Mouse (Mus musculus): ENCODE measurements at regions not wholly inside any gene's neighbourhood (a gene's known extent, or its start where the extent isn't known, plus 50 kb on each side); places are given as distances from the start of the nearest gene placed in this dataset.

DNA sequence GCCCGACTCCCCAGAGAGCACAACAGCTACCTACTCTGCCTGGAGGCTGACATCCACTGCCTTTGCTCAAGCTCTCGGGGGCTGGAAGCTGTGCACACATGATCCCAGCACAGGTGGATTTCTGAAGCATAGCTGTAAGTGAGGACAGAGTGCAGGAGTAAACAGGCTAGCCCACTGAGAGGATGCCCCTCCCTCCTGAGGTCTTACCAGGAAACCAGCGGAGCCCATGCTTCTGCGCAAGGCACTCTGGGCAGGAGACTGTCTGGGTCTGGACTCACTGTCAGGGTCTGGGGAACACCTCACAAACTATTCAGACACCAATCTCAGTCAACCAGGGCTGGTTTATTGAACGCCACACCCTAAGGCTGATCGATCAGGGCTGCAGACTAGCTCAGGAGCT lies 197.2 kb upstream of the Eef2kmt start:
- no peak overlapping the region for H3K4me2 ChIP-seq (ENCODE audit: low read length)
- H3K9me3 ChIP-seq (ENCODE audit: control insufficient read depth, low read length): no peaks in the 10 kb centered on the region
- H3K36me3 ChIP-seq (ENCODE audit: control insufficient read depth, insufficient read depth, low read length): no peaks in the 10 kb centered on the region
- no peak overlapping the region for H3K27ac ChIP-seq (replicated peaks; ENCODE audit: low read depth, low read length)
- no peak overlapping the region for H3K4me3 ChIP-seq (replicated peaks; ENCODE audit: low read depth, low read length)
- no peak overlapping the region for H3K9ac ChIP-seq (replicated peaks; ENCODE audit: low read length)
- no peak for DNase-seq
- 68% methylated on average over 6 of the region's 6 CpGs for WGBS
- no peaks in the 10 kb centered on the region for H3K27me3 ChIP-seq (ENCODE audit: control insufficient read depth, insufficient read depth, low read length)
- ATAC-seq (ENCODE audit: low FRiP score, low TSS enrichment): no peak
- H3K4me1 ChIP-seq (ENCODE audit: control insufficient read depth, insufficient read depth, low read length): peaks cover 16% of the 10 kb centered on the region

DNA sequence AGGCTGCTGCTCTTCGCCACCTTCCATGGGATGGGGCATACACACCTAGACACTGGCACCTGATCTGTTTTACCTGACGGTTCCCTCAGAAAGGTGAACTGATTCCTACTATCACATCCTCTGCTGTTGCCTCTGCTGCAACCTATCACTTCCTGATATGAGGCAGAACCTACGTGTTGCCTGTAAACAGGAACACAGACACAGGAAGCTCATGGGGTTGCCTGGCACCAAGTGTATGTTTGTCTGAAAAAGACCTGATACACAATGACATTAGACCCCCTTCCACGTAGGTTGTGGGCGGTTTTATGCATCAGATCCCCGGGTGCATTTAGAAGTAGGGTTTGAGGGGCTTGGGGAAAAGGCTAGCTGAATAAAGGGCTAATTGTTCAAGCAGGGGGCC lies 190.0 kb upstream of the Eef2kmt start:
- DNase-seq: no peak
- H3K4me1 ChIP-seq (ENCODE audit: control insufficient read depth, insufficient read depth, low read length): no peaks in the 10 kb centered on the region
- ATAC-seq (ENCODE audit: low FRiP score, low TSS enrichment): no peak
- H3K4me3 ChIP-seq (replicated peaks; ENCODE audit: low read depth, low read length): no peak overlapping the region
- H3K27ac ChIP-seq (replicated peaks; ENCODE audit: low read depth, low read length): no peak overlapping the region
- no peak overlapping the region for H3K9ac ChIP-seq (replicated peaks; ENCODE audit: low read length)
- H3K27me3 ChIP-seq (ENCODE audit: control insufficient read depth, insufficient read depth, low read length): no peaks in the 10 kb centered on the region
- H3K9me3 ChIP-seq (ENCODE audit: control insufficient read depth, low read length): no peaks in the 10 kb centered on the region
- no peaks in the 10 kb centered on the region for H3K36me3 ChIP-seq (ENCODE audit: control insufficient read depth, insufficient read depth, low read length)
- no peak overlapping the region for H3K4me2 ChIP-seq (ENCODE audit: low read length)
- 72% methylated on average over 6 of the region's 6 CpGs for WGBS

DNA sequence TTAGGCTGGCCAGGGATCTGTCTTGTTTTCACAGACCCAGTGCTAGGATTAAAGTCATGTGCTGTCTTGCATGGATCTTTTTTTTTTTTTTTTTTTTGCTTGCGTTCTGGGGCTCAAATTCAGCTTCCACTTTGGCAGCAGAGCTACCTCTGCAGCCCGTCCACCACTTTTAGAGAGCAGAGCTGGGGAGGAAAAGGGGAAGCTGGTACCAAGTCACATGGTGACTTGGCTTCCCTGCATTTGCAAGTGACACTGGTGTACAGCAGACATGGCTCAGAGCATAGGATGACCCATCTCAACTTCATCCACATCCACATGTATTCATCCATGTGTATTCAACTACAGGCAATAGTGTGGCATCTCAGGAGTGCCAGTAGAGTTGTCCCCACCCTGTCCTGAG lies 189.0 kb upstream of the Eef2kmt start:
- H3K9me3 ChIP-seq (ENCODE audit: control insufficient read depth, low read length): no peaks in the 10 kb centered on the region
- no peaks in the 10 kb centered on the region for H3K4me1 ChIP-seq (ENCODE audit: control insufficient read depth, insufficient read depth, low read length)
- 60% methylated on average over 2 of the region's 2 CpGs for WGBS
- no peaks in the 10 kb centered on the region for H3K27me3 ChIP-seq (ENCODE audit: control insufficient read depth, insufficient read depth, low read length)
- H3K4me3 ChIP-seq (replicated peaks; ENCODE audit: low read depth, low read length): no peak overlapping the region
- no peak overlapping the region for H3K9ac ChIP-seq (replicated peaks; ENCODE audit: low read length)
- no peak overlapping the region for H3K4me2 ChIP-seq (ENCODE audit: low read length)
- no peak for ATAC-seq (ENCODE audit: low FRiP score, low TSS enrichment)
- no peak for DNase-seq
- H3K27ac ChIP-seq (replicated peaks; ENCODE audit: low read depth, low read length): no peak overlapping the region
- no peaks in the 10 kb centered on the region for H3K36me3 ChIP-seq (ENCODE audit: control insufficient read depth, insufficient read depth, low read length)

DNA sequence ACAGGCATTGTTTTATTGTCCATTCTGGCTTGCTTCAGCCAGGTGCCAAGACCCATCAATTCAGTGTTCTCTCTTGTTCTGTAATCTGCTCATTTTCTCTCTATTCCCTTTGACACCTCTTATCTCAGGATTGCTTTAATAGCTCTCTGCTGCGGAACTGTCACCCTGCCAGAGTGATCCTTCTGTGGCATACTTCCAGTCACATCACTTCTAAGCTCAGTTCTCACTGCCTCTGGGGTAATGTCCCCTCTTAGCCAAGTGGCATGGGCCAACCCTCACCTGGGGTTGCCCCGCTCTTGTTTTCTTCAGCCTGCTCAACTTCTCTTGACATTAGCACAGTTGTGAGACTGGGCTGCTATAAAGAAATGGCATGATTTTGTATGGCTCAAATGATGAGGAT lies 183.9 kb upstream of the Eef2kmt start:
- Histone ChIP-seq H3K9me3 (ENCODE audit: control insufficient read depth, low read length) (no peaks in the 10 kb centered on the region), H3K4me2 (ENCODE audit: low read length) (no peak overlapping the region), H3K27ac (replicated peaks; ENCODE audit: low read depth, low read length) (no peak overlapping the region), H3K27me3 (ENCODE audit: control insufficient read depth, insufficient read depth, low read length) (no peaks in the 10 kb centered on the region), H3K4me1 (ENCODE audit: control insufficient read depth, insufficient read depth, low read length) (no peaks in the 10 kb centered on the region), H3K9ac (replicated peaks; ENCODE audit: low read length) (no peak overlapping the region), H3K36me3 (ENCODE audit: control insufficient read depth, insufficient read depth, low read length) (no peaks in the 10 kb centered on the region), H3K4me3 (replicated peaks; ENCODE audit: low read depth, low read length) (no peak overlapping the region)
- 81% methylated on average over 2 of the region's 2 CpGs for WGBS
- DNase-seq (no peak), ATAC-seq (ENCODE audit: low FRiP score, low TSS enrichment) (no peak)

DNA sequence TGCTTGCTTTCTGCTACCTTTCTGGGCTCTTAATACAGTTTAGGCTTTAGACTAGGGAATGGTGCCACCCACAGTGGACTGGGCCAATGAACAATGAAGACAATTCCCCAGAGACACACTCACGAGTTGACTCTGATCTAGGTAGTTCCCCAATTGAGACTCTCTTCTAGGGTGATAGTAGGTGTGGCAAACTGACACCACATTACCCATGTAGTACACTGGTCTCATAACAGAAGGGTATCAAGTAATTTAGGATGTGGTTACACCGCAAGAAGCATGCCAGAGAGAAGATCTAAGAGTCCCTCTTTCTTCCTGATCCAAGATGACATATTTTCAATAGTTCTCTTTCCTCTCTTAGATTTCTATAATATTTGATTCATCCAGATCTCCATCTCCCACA lies 182.6 kb upstream of the Eef2kmt start:
- Histone ChIP-seq H3K27me3 (ENCODE audit: control insufficient read depth, insufficient read depth, low read length) (no peaks in the 10 kb centered on the region), H3K4me1 (ENCODE audit: control insufficient read depth, insufficient read depth, low read length) (no peaks in the 10 kb centered on the region), H3K36me3 (ENCODE audit: control insufficient read depth, insufficient read depth, low read length) (no peaks in the 10 kb centered on the region), H3K9ac (replicated peaks; ENCODE audit: low read length) (no peak overlapping the region), H3K4me2 (ENCODE audit: low read length) (no peak overlapping the region), H3K27ac (replicated peaks; ENCODE audit: low read depth, low read length) (no peak overlapping the region), H3K4me3 (replicated peaks; ENCODE audit: low read depth, low read length) (no peak overlapping the region), H3K9me3 (ENCODE audit: control insufficient read depth, low read length) (no peaks in the 10 kb centered on the region)
- ATAC-seq (ENCODE audit: low FRiP score, low TSS enrichment) (no peak), DNase-seq (no peak)
- WGBS: 87% methylated on average over 2 of the region's 2 CpGs

DNA sequence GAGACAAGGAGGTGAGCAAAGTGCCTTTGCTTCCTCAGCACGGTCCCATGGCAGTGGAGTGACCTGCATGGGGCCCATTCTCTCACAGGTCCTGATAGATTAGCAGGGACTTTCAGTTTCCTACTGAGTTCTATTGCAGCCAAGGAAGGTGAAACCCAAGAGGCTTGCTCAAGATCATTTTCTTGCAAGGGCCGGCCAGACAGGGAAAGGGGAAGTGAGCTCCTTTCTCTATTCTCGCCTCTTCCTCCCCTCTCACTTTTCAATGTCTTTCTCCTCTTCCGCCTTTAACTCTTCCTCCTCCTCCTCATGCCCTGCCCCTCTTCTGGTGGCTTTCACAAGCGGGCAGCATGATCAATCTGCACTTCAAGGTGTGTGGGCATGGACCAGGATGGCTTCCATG lies 175.9 kb upstream of the Eef2kmt start:
- no peak overlapping the region for H3K27ac ChIP-seq (replicated peaks; ENCODE audit: low read depth, low read length)
- WGBS: 89% methylated on average over 5 of the region's 5 CpGs
- H3K27me3 ChIP-seq (ENCODE audit: control insufficient read depth, insufficient read depth, low read length): no peaks in the 10 kb centered on the region

DNA sequence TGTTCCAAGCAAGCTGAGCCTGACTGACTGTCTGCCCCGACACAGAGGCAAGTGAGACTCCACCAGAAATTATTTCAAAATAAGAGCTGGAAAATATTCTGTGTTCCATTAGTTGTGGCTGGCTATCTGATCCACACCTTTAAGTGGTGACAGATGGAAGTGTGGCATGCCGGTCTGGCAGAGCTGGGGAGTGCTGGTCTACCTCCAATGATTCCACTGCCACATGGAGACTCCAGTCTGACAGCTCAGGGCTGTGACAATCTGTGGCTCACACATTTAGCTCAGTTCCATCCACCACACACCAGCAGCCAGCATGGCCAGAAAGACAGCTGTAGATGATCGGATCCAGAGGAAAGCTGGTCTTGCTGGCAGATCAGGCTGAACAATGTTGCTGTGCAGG lies 175.3 kb upstream of the Eef2kmt start:
- H3K9ac ChIP-seq (replicated peaks; ENCODE audit: low read length): no peak overlapping the region
- ATAC-seq (ENCODE audit: low FRiP score, low TSS enrichment) (no peak), DNase-seq (no peak)
- WGBS: 85% methylated on average over 3 of the region's 3 CpGs
- no peak overlapping the region for H3K4me3 ChIP-seq (replicated peaks; ENCODE audit: low read depth, low read length)
- no peak overlapping the region for H3K4me2 ChIP-seq (ENCODE audit: low read length)
- H3K4me1 ChIP-seq (ENCODE audit: control insufficient read depth, insufficient read depth, low read length): no peaks in the 10 kb centered on the region
- no peaks in the 10 kb centered on the region for H3K9me3 ChIP-seq (ENCODE audit: control insufficient read depth, low read length)
- H3K27ac ChIP-seq (replicated peaks; ENCODE audit: low read depth, low read length): no peak overlapping the region
- no peaks in the 10 kb centered on the region for H3K36me3 ChIP-seq (ENCODE audit: control insufficient read depth, insufficient read depth, low read length)
- H3K27me3 ChIP-seq (ENCODE audit: control insufficient read depth, insufficient read depth, low read length): no peaks in the 10 kb centered on the region

More for the DNA sequence above, 175.9 kb upstream of the Eef2kmt start:
- no peak for DNase-seq
- Histone ChIP-seq H3K36me3 (ENCODE audit: control insufficient read depth, insufficient read depth, low read length) (no peaks in the 10 kb centered on the region), H3K4me1 (ENCODE audit: control insufficient read depth, insufficient read depth, low read length) (no peaks in the 10 kb centered on the region), H3K9ac (replicated peaks; ENCODE audit: low read length) (no peak overlapping the region), H3K4me2 (ENCODE audit: low read length) (no peak overlapping the region), H3K4me3 (replicated peaks; ENCODE audit: low read depth, low read length) (no peak overlapping the region), H3K9me3 (ENCODE audit: control insufficient read depth, low read length) (no peaks in the 10 kb centered on the region)
- no peak for ATAC-seq (ENCODE audit: low FRiP score, low TSS enrichment)

DNA sequence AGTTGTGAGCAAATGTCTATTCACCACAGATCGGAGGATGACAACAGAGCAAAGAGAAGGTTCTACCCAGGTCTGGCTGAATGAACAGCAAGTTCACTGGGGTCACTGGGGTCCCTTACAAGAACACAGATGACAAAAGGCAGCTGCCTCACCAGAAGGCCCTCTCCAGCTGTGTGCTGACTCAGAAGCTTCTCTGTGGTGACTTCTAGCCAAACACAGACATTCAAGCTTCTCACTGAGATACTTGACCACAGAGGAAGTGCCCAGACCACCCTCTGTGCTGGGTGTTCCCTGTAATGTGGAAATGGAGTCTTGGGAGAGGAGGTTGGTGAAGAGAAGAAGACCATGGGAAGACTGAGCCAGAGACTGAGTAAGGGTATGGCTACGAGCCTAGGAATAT lies 173.7 kb upstream of the Eef2kmt start:
- H3K36me3 ChIP-seq (ENCODE audit: control insufficient read depth, insufficient read depth, low read length): no peaks in the 10 kb centered on the region
- WGBS: 80% methylated on average over 2 of the region's 2 CpGs
- no peak overlapping the region for H3K9ac ChIP-seq (replicated peaks; ENCODE audit: low read length)
- no peaks in the 10 kb centered on the region for H3K9me3 ChIP-seq (ENCODE audit: control insufficient read depth, low read length)
- no peak overlapping the region for H3K27ac ChIP-seq (replicated peaks; ENCODE audit: low read depth, low read length)
- ATAC-seq (ENCODE audit: low FRiP score, low TSS enrichment) (no peak), DNase-seq (no peak)
- H3K27me3 ChIP-seq (ENCODE audit: control insufficient read depth, insufficient read depth, low read length): no peaks in the 10 kb centered on the region
- H3K4me3 ChIP-seq (replicated peaks; ENCODE audit: low read depth, low read length): no peak overlapping the region
- H3K4me2 ChIP-seq (ENCODE audit: low read length): no peak overlapping the region
- H3K4me1 ChIP-seq (ENCODE audit: control insufficient read depth, insufficient read depth, low read length): no peaks in the 10 kb centered on the region

DNA sequence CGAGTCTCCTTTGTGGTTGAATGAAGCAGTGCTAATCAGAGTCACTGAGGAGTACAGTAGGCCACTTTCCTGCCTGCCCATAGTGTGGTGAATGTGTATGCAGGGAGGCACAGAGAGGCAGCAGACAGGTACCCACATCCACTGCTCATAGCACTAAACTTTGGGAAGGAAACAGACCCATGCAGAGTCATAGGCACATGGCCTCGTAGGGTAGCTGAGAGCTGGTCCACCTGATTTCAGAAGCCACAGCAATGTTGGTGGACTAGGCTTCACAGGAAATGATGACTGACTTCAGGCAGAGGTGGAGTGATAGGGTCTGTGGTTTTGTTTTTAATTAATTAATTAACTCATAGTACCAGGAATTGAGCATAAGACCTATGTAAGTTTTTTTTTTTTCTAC lies 170.1 kb upstream of the Eef2kmt start:
- 90% methylated on average over 2 of the region's 2 CpGs for WGBS

More for the DNA sequence above, 170.1 kb upstream of the Eef2kmt start:
- no peak overlapping the region for H3K9ac ChIP-seq (replicated peaks; ENCODE audit: low read length)
- H3K4me2 ChIP-seq (ENCODE audit: low read length): no peak overlapping the region
- no peak for ATAC-seq (ENCODE audit: low FRiP score, low TSS enrichment)
- no peaks in the 10 kb centered on the region for H3K9me3 ChIP-seq (ENCODE audit: control insufficient read depth, low read length)
- DNase-seq: no peak
- H3K27me3 ChIP-seq (ENCODE audit: control insufficient read depth, insufficient read depth, low read length): no peaks in the 10 kb centered on the region
- no peak overlapping the region for H3K27ac ChIP-seq (replicated peaks; ENCODE audit: low read depth, low read length)
- no peaks in the 10 kb centered on the region for H3K36me3 ChIP-seq (ENCODE audit: control insufficient read depth, insufficient read depth, low read length)
- no peak overlapping the region for H3K4me3 ChIP-seq (replicated peaks; ENCODE audit: low read depth, low read length)
- no peaks in the 10 kb centered on the region for H3K4me1 ChIP-seq (ENCODE audit: control insufficient read depth, insufficient read depth, low read length)
